Mouse (Mus musculus) heart, embryonic 10.5 days (tissue): ENCODE data around the gene Furin. TPM values are rescaled to one million over a fixed set of nuclear protein-coding genes. Genes with fewer than 3 reads are reported as not detected.

Experiments
- DNase-seq: peaks from one replicate; pipeline ENCODE4 v3.0.0-alpha.2; 2017; ENCODE audit warnings: low spot score
- H3K27ac ChIP-seq: fragments of 300-500 bp; sonication (generic); 2 replicates; pipeline ENCODE4 v1.5.1; 2016; ENCODE audit warnings: mild to moderate bottlenecking
- H3K27me3 ChIP-seq: fragments of 300-500 bp; sonication (generic); 2 replicates; pipeline ENCODE4 v1.6.1; 2016; ENCODE audit warnings: mild to moderate bottlenecking; ENCODE audit not compliant: poor library complexity, insufficient read depth, severe bottlenecking
- H3K36me3 ChIP-seq: fragments of 300-500 bp; sonication (generic); 2 replicates; pipeline ENCODE4 v1.6.1; 2016; ENCODE audit warnings: mild to moderate bottlenecking, moderate library complexity
- H3K4me1 ChIP-seq: fragments of 300-500 bp; sonication (generic); 2 replicates; pipeline ENCODE4 v1.6.1; 2016; ENCODE audit warnings: mild to moderate bottlenecking
- H3K4me3 ChIP-seq: fragments of 300-500 bp; sonication (generic); 2 replicates; pipeline ENCODE4 v1.5.1; 2016; ENCODE audit warnings: mild to moderate bottlenecking, moderate library complexity
- H3K9me3 ChIP-seq: fragments of 300-500 bp; sonication (generic); 2 replicates; pipeline ENCODE4 v1.6.1; 2016; ENCODE audit warnings: mild to moderate bottlenecking, moderate library complexity
- WGBS: fragments of 180-500 bp; shearing (Covaris S2); methylation state at CpG from one replicate; pipeline ENCODE4 v1.1.7; 2016; 5-methylcytosine and 5-hydroxymethylcytosine counted together
- polyA plus RNA-seq: library from polyadenylated mRNA; unstranded; fragments of >200 nt; fragmentation: Nextera tagmentation; extraction: Ambion mirVana; gene quantifications from 2 replicates; pipeline ENCODE4 v1.2.1, GENCODE M21; 2016

Furin gene
- polyA plus RNA-seq = 18.1 and 20.7 TPM in 2 replicates

GRCm38 (mm10) chr7:80405188-80405695, at the start of gene Furin:
Furin (minus strand) TSS chr7:80405436.
- 68% methylated on average over 9 of the region's 9 CpGs for WGBS
- H3K4me1 ChIP-seq = peaks cover 63% of the 10 kb centered on the region
- no peak within 1 kb of the TSS for H3K4me3 ChIP-seq
- H3K9me3 ChIP-seq = no peaks in the 10 kb centered on the region
- H3K27me3 ChIP-seq = no peaks in the 10 kb centered on the region
- no peak for DNase-seq
- H3K27ac ChIP-seq = peak within 1 kb of the TSS; percentile 76
- no peaks in the 10 kb centered on the region for H3K36me3 ChIP-seq

GRCm38 (mm10) chr7:80454786-80455185, 49.5 kb upstream of the Furin start:
- H3K27me3 ChIP-seq = no peaks in the 10 kb centered on the region
- no peak overlapping the region for H3K4me3 ChIP-seq
- H3K36me3 ChIP-seq = peaks cover 50% of the 10 kb centered on the region
- DNase-seq = no peak
- 91% methylated on average over 2 of the region's 2 CpGs for WGBS
- peaks cover 51% of the 10 kb centered on the region for H3K4me1 ChIP-seq
- H3K9me3 ChIP-seq = no peaks in the 10 kb centered on the region
- H3K27ac ChIP-seq = no peak overlapping the region

GRCm38 (mm10) chr7:80453997-80454396, 48.8 kb upstream of the Furin start:
- no peaks in the 10 kb centered on the region for H3K27me3 ChIP-seq
- H3K36me3 ChIP-seq = peaks cover 44% of the 10 kb centered on the region
- WGBS = 83% methylated on average over 5 of the region's 5 CpGs
- no peak overlapping the region for H3K27ac ChIP-seq
- no peaks in the 10 kb centered on the region for H3K9me3 ChIP-seq
- no peak for DNase-seq
- H3K4me3 ChIP-seq = no peak overlapping the region
- H3K4me1 ChIP-seq = peaks cover 55% of the 10 kb centered on the region

- peaks cover 42% of the 10 kb centered on the region for H3K36me3 ChIP-seq
Observed at GRCm38 (mm10) chr7:80453121-80453520, 47.9 kb upstream of the Furin start.

GRCm38 (mm10) chr7:80452241-80452640, 47.0 kb upstream of the Furin start:
- peaks cover 50% of the 10 kb centered on the region for H3K4me1 ChIP-seq
- WGBS = 68% methylated on average over 5 of the region's 5 CpGs
- H3K27me3 ChIP-seq = no peaks in the 10 kb centered on the region
- peaks cover 37% of the 10 kb centered on the region for H3K36me3 ChIP-seq
- peak overlapping the region; percentile 85 for H3K27ac ChIP-seq
- DNase-seq = no peak
- H3K9me3 ChIP-seq = no peaks in the 10 kb centered on the region
- H3K4me3 ChIP-seq = no peak overlapping the region

More at GRCm38 (mm10) chr7:80453121-80453520, 47.9 kb upstream of the Furin start:
- H3K4me1 ChIP-seq = peaks cover 54% of the 10 kb centered on the region
- no peak overlapping the region for H3K27ac ChIP-seq
- no peaks in the 10 kb centered on the region for H3K9me3 ChIP-seq
- no peak for DNase-seq
- no peak overlapping the region for H3K4me3 ChIP-seq
- no peaks in the 10 kb centered on the region for H3K27me3 ChIP-seq
- WGBS = 90% methylated on average over 3 of the region's 3 CpGs

- no peak for DNase-seq
- Histone ChIP-seq H3K4me1 (peaks cover 50% of the 10 kb centered on the region), H3K9me3 (no peaks in the 10 kb centered on the region), H3K27ac (peak overlapping the region; percentile 85), H3K27me3 (no peaks in the 10 kb centered on the region), H3K36me3 (peaks cover 32% of the 10 kb centered on the region), H3K4me3 (no peak overlapping the region)
- 55% methylated on average over 3 of the region's 3 CpGs for WGBS
Observed at GRCm38 (mm10) chr7:80451550-80452232, 46.5 kb upstream of the Furin start.

- H3K27me3 ChIP-seq = no peaks in the 10 kb centered on the region
- no peaks in the 10 kb centered on the region for H3K9me3 ChIP-seq
- 68% methylated on average over 4 of the region's 4 CpGs for WGBS
- H3K27ac ChIP-seq = peak overlapping the region; percentile 43
- H3K36me3 ChIP-seq = peaks cover 28% of the 10 kb centered on the region
- H3K4me1 ChIP-seq = peaks cover 53% of the 10 kb centered on the region
- H3K4me3 ChIP-seq = no peak overlapping the region
- DNase-seq = no peak
Observed at GRCm38 (mm10) chr7:80450354-80450753, 45.1 kb upstream of the Furin start.

- peaks cover 60% of the 10 kb centered on the region for H3K4me1 ChIP-seq
- H3K27ac ChIP-seq = peak overlapping the region; percentile 43
- H3K4me3 ChIP-seq = no peak overlapping the region
- 39% methylated on average over 6 of the region's 6 CpGs for WGBS
- DNase-seq = no peak
- no peaks in the 10 kb centered on the region for H3K27me3 ChIP-seq
- peaks cover 23% of the 10 kb centered on the region for H3K36me3 ChIP-seq
- H3K9me3 ChIP-seq = no peaks in the 10 kb centered on the region
Observed at GRCm38 (mm10) chr7:80449620-80450091, 44.4 kb upstream of the Furin start.

- 85% methylated on average over 8 of the region's 8 CpGs for WGBS
- Histone ChIP-seq H3K27me3 (no peaks in the 10 kb centered on the region), H3K9me3 (no peaks in the 10 kb centered on the region), H3K27ac (peak overlapping the region; percentile 90), H3K4me1 (peaks cover 82% of the 10 kb centered on the region), H3K36me3 (peaks cover 3% of the 10 kb centered on the region), H3K4me3 (no peak overlapping the region)
- DNase-seq = no peak
Observed at GRCm38 (mm10) chr7:80447336-80447735, 42.1 kb upstream of the Furin start.

GRCm38 (mm10) chr7:80446221-80446878, 41.1 kb upstream of the Furin start:
- H3K27ac ChIP-seq = peak overlapping the region; percentile 90
- no peaks in the 10 kb centered on the region for H3K9me3 ChIP-seq
- H3K4me1 ChIP-seq = peaks cover 82% of the 10 kb centered on the region
- WGBS = 27% methylated on average over 7 of the region's 7 CpGs
- H3K27me3 ChIP-seq = no peaks in the 10 kb centered on the region
- peak overlapping the region; percentile 28 for H3K4me3 ChIP-seq
- no peaks in the 10 kb centered on the region for H3K36me3 ChIP-seq
- no peak for DNase-seq

- no peaks in the 10 kb centered on the region for H3K27me3 ChIP-seq
- H3K4me3 ChIP-seq = peak overlapping the region; percentile 28
- WGBS = 6% methylated on average over 6 of the region's 6 CpGs
- peaks cover 75% of the 10 kb centered on the region for H3K4me1 ChIP-seq
- no peaks in the 10 kb centered on the region for H3K9me3 ChIP-seq
- no peaks in the 10 kb centered on the region for H3K36me3 ChIP-seq
- peak overlapping the region; percentile 90 for H3K27ac ChIP-seq
- peak; percentile 98 for DNase-seq
Observed at GRCm38 (mm10) chr7:80445492-80445891, 40.3 kb upstream of the Furin start.

- 26% methylated on average over 17 of the region's 17 CpGs for WGBS
- Histone ChIP-seq H3K9me3 (no peaks in the 10 kb centered on the region), H3K4me3 (0 out of 2 replicates have a peak overlapping the region, but pooled peaks have one; percentile 10), H3K36me3 (no peaks in the 10 kb centered on the region), H3K27me3 (no peaks in the 10 kb centered on the region), H3K4me1 (peaks cover 75% of the 10 kb centered on the region), H3K27ac (peak overlapping the region; percentile 90)
- DNase-seq = peak; percentile 86
Observed at GRCm38 (mm10) chr7:80444401-80445249, 39.4 kb upstream of the Furin start.
